Mouse (Mus musculus) embryonic facial prominence, embryonic 14.5 days (tissue): ENCODE results near the gene Chchd5. TPM values are rescaled to one million over a fixed set of nuclear protein-coding genes. Genes with fewer than 3 reads are reported as not detected.
A peak's percentile ranks its signal among the peaks of the same experiment; 100 is the strongest.

Experiments used
- ATAC-seq: fragments of 200-750 bp; cut with Nextera tagmentation; 2 replicates; pipeline ENCODE4 v1.8.0; 2017; ENCODE audit warnings: low read depth, moderate number of reproducible peaks, moderate TSS enrichment
- DNase-seq: peaks from one replicate; pipeline ENCODE4 v3.0.0-alpha.2; 2015; ENCODE audit warnings: low spot score
- H3K27ac ChIP-seq: fragments of 300-500 bp; sonication (generic); replicated peaks from 2 replicates; pipeline ENCODE4 v1.5.1; 2014; ENCODE audit warnings: low read depth, mild to moderate bottlenecking, low read length, moderate library complexity
- H3K27me3 ChIP-seq: fragments of 300-500 bp; sonication (generic); replicated peaks from 2 replicates; pipeline ENCODE4 v1.6.1; 2014; ENCODE audit warnings: low read length; ENCODE audit not compliant: control insufficient read depth, insufficient read depth
- H3K36me3 ChIP-seq: fragments of 300-500 bp; sonication (generic); 2 replicates; pipeline ENCODE4 v1.6.1; 2014; ENCODE audit warnings: low read length, mixed read lengths; ENCODE audit not compliant: control insufficient read depth, insufficient read depth
- H3K4me1 ChIP-seq: fragments of 300-500 bp; sonication (generic); 2 replicates; pipeline ENCODE4 v1.6.1; 2014; ENCODE audit warnings: antibody characterized with exemption, low read length; ENCODE audit not compliant: control insufficient read depth, insufficient read depth
- H3K4me2 ChIP-seq: fragments of 300-500 bp; sonication (generic); 2 replicates; pipeline ENCODE4 v1.6.1; 2014; ENCODE audit warnings: low read depth, mild to moderate bottlenecking, low read length, moderate library complexity, mixed read lengths
- H3K4me3 ChIP-seq: fragments of 300-500 bp; sonication (generic); 2 replicates; pipeline ENCODE4 v1.5.1; 2014; ENCODE audit warnings: low read depth, mild to moderate bottlenecking, low read length
- H3K9ac ChIP-seq: fragments of 300-500 bp; sonication (generic); 2 replicates; pipeline ENCODE4 v1.6.1; 2014; ENCODE audit warnings: low read depth, mild to moderate bottlenecking, low read length, moderate library complexity, mixed read lengths
- H3K9me3 ChIP-seq: fragments of 300-500 bp; sonication (generic); 2 replicates; pipeline ENCODE4 v1.6.1; 2016; ENCODE audit warnings: low read length; ENCODE audit not compliant: control insufficient read depth
- WGBS: fragments of 180-500 bp; shearing (Covaris S2); extraction: QIAGEN DNeasy Blood & Tissue Kit; methylation state at CpG from one replicate; pipeline ENCODE4 v1.1.7; 2014; 5-methylcytosine and 5-hydroxymethylcytosine counted together
- polyA plus RNA-seq: library from polyadenylated mRNA; unstranded; fragments of >200 nt; fragmentation: Nextera tagmentation; extraction: Ambion mirVana; gene quantifications from 2 replicates; pipeline ENCODE4 v1.2.1, GENCODE M21; 2014

The Chchd5 gene
- polyA plus RNA-seq, 1 experiment from 2014 or later: 25.8 TPM

GRCm38 (mm10) chr2:129100784-129101310, 28.7 kb upstream of the Chchd5 start, which contains the start of gene Polr1b:
Gene Polr1b (plus strand): TSS chr2:129100995.
- Histone ChIP-seq H3K36me3 (peaks cover 32% of the 10 kb centered on the region), H3K9me3 (no peaks in the 10 kb centered on the region), H3K4me2 (peak within 1 kb of the TSS; percentile 58), H3K4me1 (no peaks in the 10 kb centered on the region; the same call in 1 of the 2 replicates), H3K9ac (peak within 1 kb of the TSS; percentile 71), H3K4me3 (peak within 1 kb of the TSS; percentile 71), H3K27me3 (no peaks in the 10 kb centered on the region), H3K27ac (no peak within 1 kb of the TSS)
- peak; percentile 100 for ATAC-seq
- WGBS: under 1% methylated on average over 34 of the region's 35 CpGs
- DNase-seq: peak; percentile 97

DNA sequence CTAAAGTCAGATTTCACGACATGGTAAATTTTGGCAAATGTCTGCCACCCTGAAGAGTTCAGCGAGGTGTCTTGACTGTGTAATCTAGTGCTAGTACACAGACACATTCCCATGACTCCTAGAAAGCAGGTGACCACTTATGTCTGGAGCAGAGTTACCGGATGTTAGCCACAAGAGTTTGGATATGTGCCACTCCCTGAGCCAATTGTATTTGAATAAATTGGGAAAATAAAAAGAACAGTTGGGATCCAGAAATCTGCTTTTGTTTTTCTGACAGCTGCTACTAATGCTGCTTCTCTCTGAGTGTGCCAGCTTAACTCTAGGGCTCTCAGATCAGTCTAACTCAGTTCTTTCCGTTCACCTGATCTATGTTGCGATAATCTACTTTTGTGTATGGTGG, 16.6 kb upstream of the Chchd5 start:
- Histone ChIP-seq H3K9me3 (no peaks in the 10 kb centered on the region), H3K4me1 (no peaks in the 10 kb centered on the region), H3K27ac (no peak overlapping the region), H3K27me3 (no peaks in the 10 kb centered on the region), H3K9ac (no peak overlapping the region), H3K4me2 (no peak overlapping the region), H3K36me3 (peaks cover 82% of the 10 kb centered on the region), H3K4me3 (no peak overlapping the region)
- WGBS: 85% methylated on average over 5 of the region's 5 CpGs
- ATAC-seq (no peak), DNase-seq (no peak)

DNA sequence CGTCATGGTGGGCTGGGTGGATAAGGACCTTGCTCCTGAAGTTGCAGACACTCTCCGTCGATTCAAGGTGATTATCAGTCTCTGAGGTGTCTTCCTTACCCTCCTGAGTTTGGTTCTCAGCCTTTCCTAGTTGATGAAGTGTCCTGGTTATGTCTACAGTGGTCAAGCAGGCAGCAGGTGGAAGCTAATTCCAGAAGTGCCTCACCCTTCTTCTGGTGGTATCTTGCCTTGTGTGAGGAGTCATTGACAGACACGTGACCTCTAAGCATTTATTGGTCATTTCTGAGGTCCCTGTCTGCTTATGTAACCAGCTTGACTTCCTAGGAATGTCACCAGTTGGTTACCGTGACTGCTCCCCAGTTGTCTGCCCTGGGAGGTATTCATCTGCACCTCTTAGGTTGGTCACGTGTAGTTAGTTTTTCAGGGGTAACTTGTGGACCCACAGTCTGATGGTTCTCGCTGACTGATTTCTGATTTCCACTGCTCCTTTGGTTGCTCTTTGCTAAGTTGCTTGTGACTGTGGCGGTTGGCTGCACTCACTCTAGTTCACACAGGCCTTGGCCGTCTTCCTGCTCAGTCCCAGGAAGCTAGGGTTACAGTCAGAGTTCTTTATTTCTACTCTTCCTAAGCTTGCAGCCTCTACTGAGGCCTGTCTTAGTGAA, 13.7 kb upstream of the Chchd5 start:
- Histone ChIP-seq H3K9me3 (no peaks in the 10 kb centered on the region), H3K4me3 (no peak overlapping the region), H3K36me3 (peaks cover 90% of the 10 kb centered on the region), H3K27me3 (no peaks in the 10 kb centered on the region), H3K4me2 (no peak overlapping the region), H3K27ac (no peak overlapping the region), H3K9ac (no peak overlapping the region), H3K4me1 (no peaks in the 10 kb centered on the region)
- WGBS: 92% methylated on average over 9 of the region's 9 CpGs
- DNase-seq (no peak), ATAC-seq (no peak)

GRCm38 (mm10) chr2:129116368-129116739, 13.1 kb upstream of the Chchd5 start:
- Histone ChIP-seq H3K9me3 (no peaks in the 10 kb centered on the region), H3K4me3 (no peak overlapping the region), H3K9ac (no peak overlapping the region), H3K27ac (no peak overlapping the region), H3K36me3 (peaks cover 94% of the 10 kb centered on the region), H3K4me2 (no peak overlapping the region), H3K4me1 (no peaks in the 10 kb centered on the region), H3K27me3 (no peaks in the 10 kb centered on the region)
- DNase-seq (no peak), ATAC-seq (no peak)
- WGBS: 97% methylated on average over 1 of the region's 1 CpGs

GRCm38 (mm10) chr2:129118061-129118460, 11.4 kb upstream of the Chchd5 start:
- 94% methylated on average over 12 of the region's 12 CpGs for WGBS
- Histone ChIP-seq H3K4me2 (no peak overlapping the region), H3K27ac (no peak overlapping the region), H3K27me3 (no peaks in the 10 kb centered on the region), H3K4me1 (no peaks in the 10 kb centered on the region), H3K36me3 (peaks cover 96% of the 10 kb centered on the region), H3K4me3 (no peak overlapping the region), H3K9me3 (no peaks in the 10 kb centered on the region), H3K9ac (no peak overlapping the region)
- ATAC-seq (no peak), DNase-seq (no peak)

- no peaks in the 10 kb centered on the region for H3K4me1 ChIP-seq
- H3K4me3 ChIP-seq: no peak overlapping the region
- ATAC-seq (no peak), DNase-seq (no peak)
- H3K4me2 ChIP-seq: no peak overlapping the region
- no peaks in the 10 kb centered on the region for H3K9me3 ChIP-seq
- peaks cover 92% of the 10 kb centered on the region for H3K36me3 ChIP-seq
- H3K9ac ChIP-seq: no peak overlapping the region
- 95% methylated on average over 8 of the region's 8 CpGs for WGBS
- H3K27me3 ChIP-seq: no peaks in the 10 kb centered on the region
- no peak overlapping the region for H3K27ac ChIP-seq
These were observed 7.5 kb upstream of the Chchd5 start for GRCm38 (mm10) chr2:129121986-129122385.

- Histone ChIP-seq H3K4me1 (peaks cover 8% of the 10 kb centered on the region; the same call in 1 of the 2 replicates), H3K4me3 (peak overlapping the region; percentile 75), H3K4me2 (peak overlapping the region; percentile 87), H3K27me3 (no peaks in the 10 kb centered on the region), H3K27ac (peak overlapping the region; percentile 94), H3K9me3 (0 out of 2 replicates have a peak, but pooled peaks cover 6% of the 10 kb centered on the region), H3K9ac (peak overlapping the region; percentile 60), H3K36me3 (peaks cover 53% of the 10 kb centered on the region)
- 37% methylated on average over 18 of the region's 18 CpGs for WGBS
- ATAC-seq (peak; percentile 12), DNase-seq (peak; percentile 7)
These were observed 566 bp downstream of the Chchd5 start for GRCm38 (mm10) chr2:129129987-129130545.

GRCm38 (mm10) chr2:129130776-129131175, 1.3 kb downstream of the Chchd5 start:
- Histone ChIP-seq H3K9ac (0 out of 2 replicates have a peak overlapping the region, but pooled peaks have one; percentile 60), H3K9me3 (0 out of 2 replicates have a peak, but pooled peaks cover 6% of the 10 kb centered on the region), H3K4me1 (peaks cover 8% of the 10 kb centered on the region; the same call in 1 of the 2 replicates), H3K4me2 (peak overlapping the region; percentile 87), H3K27me3 (no peaks in the 10 kb centered on the region), H3K36me3 (peaks cover 46% of the 10 kb centered on the region), H3K4me3 (peak overlapping the region; percentile 75; the same call in 1 of the 2 replicates), H3K27ac (no peak overlapping the region)
- ATAC-seq (no peak), DNase-seq (no peak)
- 95% methylated on average over 2 of the region's 2 CpGs for WGBS
